Mouse (Mus musculus) ES-Bruce4 (cell line): ENCODE measurements around the gene Arid5b.

Experiments used
- CTCF ChIP-seq: IDR thresholded peaks from one replicate; pipeline ENCODE4 v1.8.1; 2011; ENCODE audit warnings: low read depth, low read length
- POLR2A ChIP-seq: IDR thresholded peaks from one replicate; pipeline ENCODE4 v1.8.1; 2011; ENCODE audit warnings: low read length; ENCODE audit not compliant: insufficient read depth

GRCm38 (mm10) chr10:68180151-68180550 lies 98.4 kb downstream of the Arid5b start:
- TF ChIP-seq CTCF = no peak
- TF ChIP-seq POLR2A = no peak
